Mouse (Mus musculus) forebrain, embryonic 10.5 days (tissue): ENCODE results near the gene Fam3c. TPM values are rescaled to one million over a fixed set of nuclear protein-coding genes. Genes with fewer than 3 reads are reported as not detected.
"Not testable (repeated sequence)": the region's sequence is repeated elsewhere in the genome, so short reads cannot be mapped to it uniquely, and the experiment has no call there.

ENCODE experiments used
- DNase-seq: peaks from one replicate; pipeline ENCODE4 v3.0.0-alpha.2; 2017; ENCODE audit warnings: low spot score; ENCODE audit errors: extremely low spot score
- H3K27ac ChIP-seq: fragments of 300-500 bp; sonication (generic); 2 replicates; pipeline ENCODE4 v1.5.1; 2016; ENCODE audit warnings: mild to moderate bottlenecking
- H3K27me3 ChIP-seq: fragments of 300-500 bp; sonication (generic); 2 replicates; pipeline ENCODE4 v1.6.1; 2016; ENCODE audit warnings: mild to moderate bottlenecking; ENCODE audit not compliant: poor library complexity, severe bottlenecking
- H3K36me3 ChIP-seq: fragments of 300-500 bp; sonication (generic); replicated peaks from 2 replicates; pipeline ENCODE4 v1.6.1; 2016; ENCODE audit warnings: mild to moderate bottlenecking, moderate library complexity
- H3K4me1 ChIP-seq: fragments of 300-500 bp; sonication (generic); 2 replicates; pipeline ENCODE4 v1.6.1; 2016
- H3K4me3 ChIP-seq: fragments of 300-500 bp; sonication (generic); 2 replicates; pipeline ENCODE4 v1.5.1; 2016; ENCODE audit warnings: mild to moderate bottlenecking, moderate library complexity
- H3K9me3 ChIP-seq: fragments of 300-500 bp; sonication (generic); 2 replicates; pipeline ENCODE4 v1.6.1; 2016; ENCODE audit warnings: mild to moderate bottlenecking, moderate library complexity
- WGBS: fragments of 180-500 bp; shearing (Covaris S2); methylation state at CpG from one replicate; pipeline ENCODE4 v1.1.7; 2016; 5-methylcytosine and 5-hydroxymethylcytosine counted together
- polyA plus RNA-seq: library from polyadenylated mRNA; unstranded; fragments of >200 nt; fragmentation: Nextera tagmentation; extraction: Ambion mirVana; gene quantifications from 2 replicates; pipeline ENCODE4 v1.2.1, GENCODE M21; 2016

Gene Fam3c
- polyA plus RNA-seq, 1 experiment from 2014 or later: 31.8 TPM

DNA sequence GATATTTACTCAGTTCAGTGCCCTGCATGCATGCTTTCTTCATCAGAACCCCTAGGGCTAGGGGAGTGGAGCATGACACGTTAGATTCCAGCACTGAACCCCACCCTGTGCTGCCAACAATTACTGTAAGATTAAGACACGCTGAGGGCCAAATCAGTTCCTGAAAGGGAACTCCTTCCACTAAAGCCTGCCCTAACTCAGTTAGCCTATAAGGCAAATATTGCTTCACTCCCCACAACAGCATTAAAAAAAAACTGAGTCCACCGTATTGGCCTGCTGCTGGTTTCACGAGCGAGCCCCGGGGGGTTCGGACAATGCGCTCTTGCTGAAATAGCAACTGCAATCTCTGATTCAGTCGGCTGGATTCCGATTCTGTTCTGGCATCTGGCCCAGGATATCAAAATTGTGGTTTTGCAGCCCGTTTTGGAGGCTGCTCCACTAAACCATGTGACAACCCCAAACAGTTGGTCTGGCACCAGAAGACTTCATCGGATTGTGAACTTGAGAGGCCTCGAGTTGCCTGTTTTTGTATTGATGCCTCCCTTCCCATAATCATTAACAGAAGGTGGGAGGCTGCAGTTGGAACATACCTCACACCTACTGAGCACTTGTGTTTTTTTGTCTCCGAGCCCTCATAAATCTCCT lies 75.7 kb downstream of the Fam3c start:
- peaks cover 6% of the 10 kb centered on the region; the same call in 1 of the 2 replicates for H3K4me1 ChIP-seq
- no peak for DNase-seq
- 78% methylated on average over 14 of the region's 14 CpGs for WGBS

DNA sequence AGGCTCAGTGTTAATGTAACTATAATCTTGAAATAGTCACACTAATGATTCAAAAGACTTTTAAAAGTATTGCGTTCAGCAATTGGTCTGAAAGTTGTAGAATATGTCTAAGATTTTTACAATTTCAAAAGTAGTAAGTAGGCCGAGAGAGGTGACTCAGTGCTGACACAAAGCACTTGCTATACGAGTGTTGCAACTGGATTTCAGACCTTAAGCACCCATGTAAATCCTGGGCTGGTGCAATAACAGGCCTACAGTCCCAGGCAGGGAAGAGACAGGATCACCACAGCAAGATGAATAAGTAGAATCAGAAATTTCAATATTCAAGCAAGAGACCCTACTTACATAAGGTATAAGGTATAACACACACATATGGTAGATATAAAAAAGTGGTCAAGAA lies 78.1 kb downstream of the Fam3c start:
- DNase-seq: no peak
- no peaks in the 10 kb centered on the region for H3K36me3 ChIP-seq
- no peak overlapping the region for H3K4me3 ChIP-seq
- H3K9me3 ChIP-seq: no peaks in the 10 kb centered on the region
- WGBS: 85% methylated on average over 3 of the region's 3 CpGs
- peaks cover 6% of the 10 kb centered on the region; the same call in 1 of the 2 replicates for H3K4me1 ChIP-seq
- H3K27ac ChIP-seq: no peak overlapping the region
- H3K27me3 ChIP-seq: no peaks in the 10 kb centered on the region

More for the DNA sequence above, 75.7 kb downstream of the Fam3c start:
- H3K4me3 ChIP-seq: no peak overlapping the region
- H3K27ac ChIP-seq: no peak overlapping the region
- no peaks in the 10 kb centered on the region for H3K36me3 ChIP-seq
- no peaks in the 10 kb centered on the region for H3K9me3 ChIP-seq
- no peaks in the 10 kb centered on the region for H3K27me3 ChIP-seq

- Histone ChIP-seq H3K4me1 (no peaks in the 10 kb centered on the region), H3K9me3 (no peaks in the 10 kb centered on the region), H3K4me3 (no peak overlapping the region), H3K27me3 (no peaks in the 10 kb centered on the region), H3K36me3 (no peaks in the 10 kb centered on the region), H3K27ac (no peak overlapping the region)
- 81% methylated on average over 8 of the region's 8 CpGs for WGBS
- no peak for DNase-seq
Measured at GRCm38 (mm10) chr6:22269840-22270521, 86.1 kb downstream of the Fam3c start.

DNA sequence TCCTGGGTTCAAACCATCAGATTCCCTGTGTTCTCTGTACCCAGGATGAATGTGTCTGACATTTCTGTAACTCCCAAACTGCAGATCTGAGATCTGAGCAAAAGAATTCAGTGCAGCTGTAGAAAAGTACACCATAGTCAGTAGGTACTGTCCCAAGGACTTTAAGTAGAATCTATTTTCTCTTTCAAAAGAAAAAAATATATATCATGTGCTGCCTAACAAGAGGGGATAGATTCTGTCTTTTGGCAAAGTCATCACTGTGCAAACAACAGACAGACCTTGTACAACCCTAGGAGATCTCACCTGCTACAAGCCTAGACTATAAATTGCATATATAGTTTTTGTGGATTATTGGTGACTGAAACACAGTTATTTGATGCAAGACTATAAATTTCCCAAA lies 87.4 kb downstream of the Fam3c start:
- no peaks in the 10 kb centered on the region for H3K27me3 ChIP-seq

GRCm38 (mm10) chr6:22267807-22268667 lies 88.0 kb downstream of the Fam3c start:
- H3K27ac ChIP-seq: no peak overlapping the region
- no peaks in the 10 kb centered on the region for H3K4me1 ChIP-seq
- no peaks in the 10 kb centered on the region for H3K36me3 ChIP-seq
- H3K9me3 ChIP-seq: no peaks in the 10 kb centered on the region
- H3K4me3 ChIP-seq: no peak overlapping the region
- no peaks in the 10 kb centered on the region for H3K27me3 ChIP-seq
- 81% methylated on average over 5 of the region's 5 CpGs for WGBS
- no peak for DNase-seq

More for the DNA sequence above, 87.4 kb downstream of the Fam3c start:
- no peaks in the 10 kb centered on the region for H3K9me3 ChIP-seq
- no peak for DNase-seq
- H3K27ac ChIP-seq: no peak overlapping the region
- H3K4me3 ChIP-seq: no peak overlapping the region
- no peaks in the 10 kb centered on the region for H3K36me3 ChIP-seq
- H3K4me1 ChIP-seq: no peaks in the 10 kb centered on the region

DNA sequence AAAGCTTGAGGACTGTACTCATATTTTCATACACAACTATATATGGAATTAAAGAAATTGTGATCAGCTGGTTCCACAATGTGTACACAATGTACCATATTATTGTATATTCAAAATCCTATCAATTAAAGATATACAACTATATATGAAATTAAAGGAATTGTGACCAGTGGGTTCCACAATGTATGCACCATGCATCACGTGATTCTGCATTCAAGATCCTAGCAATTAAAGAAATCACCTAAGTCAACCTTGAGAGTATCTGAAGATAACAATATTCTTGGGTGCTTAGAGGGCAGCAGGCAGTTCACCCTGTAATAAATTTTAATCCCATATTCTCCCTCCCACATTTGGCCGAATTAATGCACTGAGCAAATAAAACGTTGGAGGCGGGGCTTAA lies 90.0 kb downstream of the Fam3c start:
- Histone ChIP-seq H3K36me3 (no peaks in the 10 kb centered on the region), H3K4me3 (no peak overlapping the region), H3K27ac (no peak overlapping the region), H3K4me1 (no peaks in the 10 kb centered on the region), H3K9me3 (no peaks in the 10 kb centered on the region), H3K27me3 (no peaks in the 10 kb centered on the region)
- WGBS: 89% methylated on average over 4 of the region's 4 CpGs
- no peak for DNase-seq

GRCm38 (mm10) chr6:22264094-22264493 lies 91.9 kb downstream of the Fam3c start:
- H3K36me3 ChIP-seq, H3K27ac ChIP-seq, H3K9me3 ChIP-seq, H3K27me3 ChIP-seq, H3K4me1 ChIP-seq, H3K4me3 ChIP-seq, DNase-seq: not testable (repeated sequence)
- WGBS: 86% methylated on average over 8 of the region's 8 CpGs

DNA sequence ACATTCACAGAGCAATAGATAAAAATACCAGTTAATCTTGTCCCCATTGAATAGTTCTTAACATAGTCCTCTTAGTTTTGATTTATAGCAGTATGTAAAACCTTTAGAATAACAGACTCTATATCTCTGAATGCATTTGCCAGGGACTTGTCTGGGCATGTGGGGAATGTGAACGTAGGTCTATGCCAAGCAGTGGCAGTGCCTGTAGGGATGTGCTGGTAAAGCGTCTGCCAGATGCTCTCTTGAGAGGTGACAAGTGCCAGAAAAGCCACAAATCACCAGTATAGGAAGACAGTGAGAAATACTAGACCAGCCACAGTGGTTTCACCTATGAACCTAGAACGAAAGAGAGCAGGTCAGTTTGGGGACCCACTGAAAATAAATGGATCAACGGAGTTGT lies 93.5 kb downstream of the Fam3c start:
- 90% methylated on average over 4 of the region's 4 CpGs for WGBS
- Histone ChIP-seq H3K27me3 (no peaks in the 10 kb centered on the region), H3K27ac (no peak overlapping the region), H3K4me3 (no peak overlapping the region), H3K9me3 (no peaks in the 10 kb centered on the region), H3K4me1 (no peaks in the 10 kb centered on the region), H3K36me3 (no peaks in the 10 kb centered on the region)
- DNase-seq: no peak

- DNase-seq: no peak
- Histone ChIP-seq H3K36me3 (no peaks in the 10 kb centered on the region), H3K4me3 (no peak overlapping the region), H3K27me3 (no peaks in the 10 kb centered on the region), H3K4me1 (no peaks in the 10 kb centered on the region), H3K27ac (no peak overlapping the region), H3K9me3 (no peaks in the 10 kb centered on the region)
- WGBS: 93% methylated on average over 4 of the region's 4 CpGs
Measured at GRCm38 (mm10) chr6:22258784-22259183, 97.3 kb downstream of the Fam3c start.

Other genes starting within 250 kb of the Fam3c start
- 0.64 and 0.82 TPM in 2 replicates for gene Wnt16, start 68.0 kb downstream of the Fam3c start, polyA plus RNA-seq